Mouse (Mus musculus): ENCODE results near the gene Crtap.

GRCm38 (mm10) chr9:114394677-114395076 lies 4.2 kb upstream of the Crtap start:
- TF ChIP-seq POLR2A (IDR thresholded peaks at IDR 0.05; ENCODE audit: borderline replicate concordance, extremely low read depth, low read depth, low read length) (no peak), CTCF (IDR thresholded peaks at IDR 0.05; ENCODE audit: insufficient read depth, low read length) (no peak)

All from lung, adult 2 months (tissue).